Mouse (Mus musculus) CH12.LX (cell line): Measurements from ENCODE around the gene Il1r1. TPM values are rescaled to one million over a fixed set of nuclear protein-coding genes. Genes with fewer than 3 reads are reported as not detected.

Experiments
- polyA plus RNA-seq: library from polyadenylated mRNA; unstranded; fragments of >175 nt; gene quantifications from 2 replicates; pipeline ENCODE4 v1.2.1, GENCODE M21; 2012; ENCODE audit warnings: low read depth; ENCODE audit not compliant: insufficient read length
- total RNA-seq, 2 experiments: library from RNA; depleted of rRNA; stranded (reverse); fragments of 300-350 nt in 1 of 2; fragments of >200 nt in 1 of 2; gene quantifications; 2 replicates each; pipeline ENCODE4 v1.2.3; 2012 to 2014

Gene Il1r1
- total and polyA plus RNA-seq, 3 experiments = 0.04 TPM; not detected in 2

Other genes starting within 250 kb of the Il1r1 start
- gene Il1r2, start 151.0 kb upstream of the Il1r1 start, total RNA-seq (2012; rRNA removed) = 0.13 and 0.17 TPM in 2 replicates
- 2.2 and 2.8 TPM in 2 replicates for gene Il1r2, start 151.0 kb upstream of the Il1r1 start, total RNA-seq (2014; rRNA removed)
- gene Il1r2, start 151.0 kb upstream of the Il1r1 start, polyA plus RNA-seq = 1.0 and 1.1 TPM in 2 replicates
- not detected in 2 replicates for gene Il1rl2, start 99.5 kb downstream of the Il1r1 start, total RNA-seq (2012; rRNA removed)
- gene Il1rl2, start 99.5 kb downstream of the Il1r1 start, total RNA-seq (2014; rRNA removed) = not detected in 2 replicates
- gene Il1rl2, start 99.5 kb downstream of the Il1r1 start, polyA plus RNA-seq = not detected in 2 replicates
- gene Il1rl1, start 204.5 kb downstream of the Il1r1 start, total RNA-seq (2012; rRNA removed) = 0.13 TPM in 1 of 2 replicates, not detected in the other
- not detected in 2 replicates for gene Il1rl1, start 204.5 kb downstream of the Il1r1 start, total RNA-seq (2014; rRNA removed)
- gene Il1rl1, start 204.5 kb downstream of the Il1r1 start, polyA plus RNA-seq = not detected in 2 replicates
- gene Il18r1, start 240.5 kb downstream of the Il1r1 start, total RNA-seq (2012; rRNA removed) = 0.04 and 0.13 TPM in 2 replicates
- gene Il18r1, start 240.5 kb downstream of the Il1r1 start, total RNA-seq (2014; rRNA removed) = not detected in 2 replicates
- not detected in 2 replicates for gene Il18r1, start 240.5 kb downstream of the Il1r1 start, polyA plus RNA-seq